Mouse (Mus musculus) neural tube, embryonic 15.5 days (tissue): ENCODE results near the gene Gm20388. TPM values are rescaled to one million over a fixed set of nuclear protein-coding genes. Genes with fewer than 3 reads are reported as not detected.

ENCODE experiments used
- ATAC-seq: fragments of 200-750 bp; cut with Nextera tagmentation; 2 replicates; pipeline ENCODE4 v1.8.0; 2017; ENCODE audit warnings: mild to moderate bottlenecking, moderate TSS enrichment, moderate library complexity; ENCODE audit not compliant: low FRiP score
- H3K27ac ChIP-seq: fragments of 300-500 bp; sonication (generic); replicated peaks from 2 replicates; pipeline ENCODE4 v1.5.1; 2015; ENCODE audit warnings: mild to moderate bottlenecking, inconsistent platforms
- H3K27me3 ChIP-seq: fragments of 300-500 bp; sonication (generic); replicated peaks from 2 replicates; pipeline ENCODE4 v1.6.1; 2015; ENCODE audit warnings: inconsistent platforms
- H3K36me3 ChIP-seq: fragments of 300-500 bp; sonication (generic); 2 replicates; pipeline ENCODE4 v1.6.1; 2015; ENCODE audit warnings: inconsistent platforms
- H3K4me1 ChIP-seq: fragments of 300-500 bp; sonication (generic); 2 replicates; pipeline ENCODE4 v1.6.1; 2015; ENCODE audit warnings: inconsistent platforms
- H3K4me2 ChIP-seq: fragments of 300-500 bp; sonication (generic); 2 replicates; pipeline ENCODE4 v1.6.1; 2015; ENCODE audit warnings: inconsistent platforms, mild to moderate bottlenecking, moderate library complexity
- H3K4me3 ChIP-seq: fragments of 300-500 bp; sonication (generic); replicated peaks from 2 replicates; pipeline ENCODE4 v1.5.1; 2015; ENCODE audit warnings: mild to moderate bottlenecking, inconsistent platforms
- H3K9ac ChIP-seq: fragments of 300-500 bp; sonication (generic); replicated peaks from 2 replicates; pipeline ENCODE4 v1.6.1; 2015; ENCODE audit warnings: mild to moderate bottlenecking, inconsistent platforms
- H3K9me3 ChIP-seq: fragments of 300-500 bp; sonication (generic); replicated peaks from 2 replicates; pipeline ENCODE4 v1.6.1; 2016; ENCODE audit warnings: inconsistent platforms
- WGBS: fragments of 180-500 bp; shearing (Covaris S2); methylation state at CpG from one replicate; pipeline ENCODE4 v1.1.7; 2015; ENCODE audit warnings: mixed read lengths; 5-methylcytosine and 5-hydroxymethylcytosine counted together
- polyA plus RNA-seq: library from polyadenylated mRNA; unstranded; fragments of >200 nt; fragmentation: Nextera tagmentation; extraction: Ambion mirVana; gene quantifications from 2 replicates; pipeline ENCODE4 v1.2.1, GENCODE M21; 2015

Gm20388 gene
- polyA plus RNA-seq, 1 experiment from 2014 or later, result not detected

DNA sequence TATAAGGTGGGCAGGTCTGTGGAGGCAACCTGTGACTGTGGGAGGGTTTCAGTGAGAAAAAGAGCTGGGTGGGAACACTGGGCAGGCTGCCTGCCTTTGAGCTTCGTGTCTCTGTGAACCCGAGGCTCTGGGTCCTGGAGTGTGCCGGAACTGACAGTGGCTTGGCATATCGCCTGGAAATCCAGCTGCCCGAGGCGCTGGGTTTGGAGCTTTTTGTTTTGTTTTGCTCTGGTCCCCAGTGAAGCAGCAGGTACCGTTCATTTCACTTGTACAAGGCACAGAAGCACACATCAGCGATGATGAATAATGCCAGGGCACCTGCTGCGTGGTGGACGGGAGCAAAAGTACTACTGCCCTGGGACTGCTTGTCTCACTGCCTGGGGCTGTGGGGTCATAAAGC lies 4346.7 kb downstream of the Gm20388 start:
- H3K4me3 ChIP-seq, result no peak overlapping the region
- no peaks in the 10 kb centered on the region for H3K27me3 ChIP-seq
- 22% methylated on average over 10 of the region's 10 CpGs for WGBS
- H3K4me1 ChIP-seq, result peaks cover 69% of the 10 kb centered on the region
- peak; percentile 66 for ATAC-seq
- H3K9ac ChIP-seq, result no peak overlapping the region
- no peaks in the 10 kb centered on the region for H3K36me3 ChIP-seq
- peak overlapping the region; percentile 74 for H3K27ac ChIP-seq
- no peak overlapping the region for H3K4me2 ChIP-seq
- no peaks in the 10 kb centered on the region for H3K9me3 ChIP-seq

DNA sequence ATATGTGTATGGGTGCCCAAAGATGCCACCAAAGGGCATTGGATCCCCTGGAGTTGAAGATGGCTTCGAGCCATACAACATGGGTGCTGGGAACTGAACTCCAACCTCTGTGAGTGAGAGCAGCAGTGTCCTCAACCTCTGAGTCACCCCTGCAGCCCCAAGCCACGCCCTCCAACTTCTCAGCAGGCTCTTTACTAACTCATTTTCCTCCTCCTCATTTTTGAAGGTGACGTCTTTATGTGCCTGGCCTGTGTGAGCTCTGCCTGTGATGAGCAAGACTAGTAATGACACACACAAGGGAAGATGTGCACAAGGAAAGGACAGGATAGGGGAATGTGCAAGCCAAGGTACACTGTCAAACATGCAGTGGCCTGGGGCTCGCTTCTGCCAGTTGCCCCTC lies 4348.5 kb downstream of the Gm20388 start:
- Histone ChIP-seq H3K27me3 (no peaks in the 10 kb centered on the region), H3K9ac (no peak overlapping the region), H3K4me3 (no peak overlapping the region), H3K4me1 (peaks cover 74% of the 10 kb centered on the region), H3K27ac (no peak overlapping the region), H3K4me2 (no peak overlapping the region), H3K36me3 (no peaks in the 10 kb centered on the region), H3K9me3 (no peaks in the 10 kb centered on the region)
- WGBS, result 91% methylated on average over 4 of the region's 4 CpGs
- ATAC-seq, result no peak

DNA sequence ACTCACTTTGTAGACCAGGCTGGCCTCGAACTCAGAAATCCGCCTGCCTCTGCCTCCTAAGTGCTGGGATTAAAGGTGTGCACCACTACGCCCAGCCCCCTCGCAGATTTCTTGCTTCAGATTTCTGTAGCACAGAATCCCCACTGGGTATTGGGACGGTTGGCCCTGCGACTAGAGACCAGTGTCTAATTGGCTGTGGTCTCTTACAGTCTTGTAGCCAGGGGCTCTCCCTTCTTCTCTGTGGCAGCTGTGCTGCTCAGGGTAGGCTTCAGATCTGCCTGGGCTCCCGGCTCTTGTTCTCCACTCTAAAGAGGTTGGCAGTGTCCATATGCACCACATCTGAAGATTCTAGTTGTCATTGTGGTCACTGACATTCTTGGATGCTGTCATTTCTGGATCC lies 4349.3 kb downstream of the Gm20388 start:
- no peak overlapping the region for H3K27ac ChIP-seq
- H3K36me3 ChIP-seq, result no peaks in the 10 kb centered on the region
- H3K4me1 ChIP-seq, result peaks cover 82% of the 10 kb centered on the region
- H3K4me2 ChIP-seq, result no peak overlapping the region
- no peak overlapping the region for H3K9ac ChIP-seq
- H3K4me3 ChIP-seq, result no peak overlapping the region
- 66% methylated on average over 7 of the region's 7 CpGs for WGBS
- no peak for ATAC-seq
- no peaks in the 10 kb centered on the region for H3K27me3 ChIP-seq
- no peaks in the 10 kb centered on the region for H3K9me3 ChIP-seq

DNA sequence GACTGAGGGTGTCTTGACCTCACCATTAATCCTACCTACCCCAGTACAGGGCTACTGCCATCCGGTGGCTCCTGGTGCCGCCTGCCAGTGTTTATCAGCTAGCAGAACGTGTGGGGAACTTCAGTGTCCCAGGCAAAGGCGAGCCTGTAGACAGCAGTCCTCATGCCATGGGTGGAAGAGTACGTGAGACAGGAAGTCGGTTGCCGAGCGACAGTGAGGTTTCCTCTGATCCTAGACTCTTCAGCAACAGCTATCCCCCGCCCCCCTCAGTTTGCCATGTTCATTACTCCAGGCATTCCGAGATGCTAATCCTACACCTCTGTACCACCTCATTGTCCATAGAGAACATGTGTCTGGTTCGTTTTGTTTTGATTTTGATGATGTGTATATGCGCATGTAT lies 4349.7 kb downstream of the Gm20388 start:
- Histone ChIP-seq H3K27me3 (no peaks in the 10 kb centered on the region), H3K4me1 (peaks cover 86% of the 10 kb centered on the region), H3K9me3 (no peaks in the 10 kb centered on the region), H3K27ac (no peak overlapping the region), H3K4me3 (no peak overlapping the region), H3K36me3 (no peaks in the 10 kb centered on the region), H3K9ac (no peak overlapping the region), H3K4me2 (no peak overlapping the region)
- ATAC-seq, result no peak
- 73% methylated on average over 12 of the region's 12 CpGs for WGBS

DNA sequence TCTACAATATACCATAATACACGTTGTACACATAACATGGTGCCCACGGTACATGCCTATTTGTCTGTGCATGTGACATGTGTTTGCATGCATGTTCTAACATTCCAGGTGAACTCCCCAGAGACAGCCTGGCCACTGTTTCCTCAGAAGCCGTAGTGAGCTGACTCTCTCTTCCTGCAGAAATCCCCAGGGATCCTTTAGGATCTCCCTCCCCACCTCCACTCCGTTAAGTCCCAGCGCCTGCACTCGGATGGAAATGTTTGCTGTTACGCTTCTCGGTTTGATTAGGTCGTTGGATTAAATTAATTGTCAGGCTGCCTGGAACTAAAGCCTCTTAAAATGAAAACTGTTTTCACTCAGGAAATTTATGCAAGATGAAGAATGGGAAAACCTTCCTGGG lies 4352.4 kb downstream of the Gm20388 start:
- H3K27ac ChIP-seq, result peak overlapping the region; percentile 79
- H3K36me3 ChIP-seq, result no peaks in the 10 kb centered on the region
- H3K4me1 ChIP-seq, result peaks cover 70% of the 10 kb centered on the region
- ATAC-seq, result peak; percentile 17; the same call in 1 of the 2 replicates
- H3K27me3 ChIP-seq, result no peaks in the 10 kb centered on the region
- no peaks in the 10 kb centered on the region for H3K9me3 ChIP-seq
- H3K4me3 ChIP-seq, result no peak overlapping the region
- no peak overlapping the region for H3K4me2 ChIP-seq
- 32% methylated on average over 9 of the region's 9 CpGs for WGBS
- H3K9ac ChIP-seq, result no peak overlapping the region; the same call in 1 of the 2 replicates

DNA sequence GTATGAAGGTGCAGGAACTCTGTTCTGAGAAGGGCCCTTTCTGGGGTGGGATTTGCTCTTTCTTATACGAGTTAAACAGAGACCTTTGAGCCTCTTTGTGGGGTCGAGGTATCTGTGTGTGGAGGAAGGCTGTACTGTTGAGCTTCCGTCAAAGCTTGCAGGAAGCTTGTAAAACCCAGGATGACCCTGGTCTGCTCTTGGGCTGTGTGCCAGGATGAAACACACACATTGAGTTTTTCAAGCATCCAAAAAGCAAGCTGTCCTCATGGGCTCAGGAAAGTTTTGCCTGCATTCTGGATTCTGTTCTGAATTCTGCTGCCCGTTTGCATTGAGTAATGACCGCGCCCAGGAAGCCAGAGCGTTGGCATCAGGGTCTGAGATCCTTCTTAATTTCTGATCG lies 4353.4 kb downstream of the Gm20388 start:
- no peak for ATAC-seq
- 81% methylated on average over 8 of the region's 8 CpGs for WGBS
- H3K9me3 ChIP-seq, result no peaks in the 10 kb centered on the region
- no peak overlapping the region for H3K4me3 ChIP-seq
- no peak overlapping the region for H3K4me2 ChIP-seq
- no peak overlapping the region for H3K9ac ChIP-seq
- peaks cover 67% of the 10 kb centered on the region for H3K4me1 ChIP-seq
- H3K27ac ChIP-seq, result peak overlapping the region; percentile 79
- no peaks in the 10 kb centered on the region for H3K36me3 ChIP-seq
- H3K27me3 ChIP-seq, result no peaks in the 10 kb centered on the region

DNA sequence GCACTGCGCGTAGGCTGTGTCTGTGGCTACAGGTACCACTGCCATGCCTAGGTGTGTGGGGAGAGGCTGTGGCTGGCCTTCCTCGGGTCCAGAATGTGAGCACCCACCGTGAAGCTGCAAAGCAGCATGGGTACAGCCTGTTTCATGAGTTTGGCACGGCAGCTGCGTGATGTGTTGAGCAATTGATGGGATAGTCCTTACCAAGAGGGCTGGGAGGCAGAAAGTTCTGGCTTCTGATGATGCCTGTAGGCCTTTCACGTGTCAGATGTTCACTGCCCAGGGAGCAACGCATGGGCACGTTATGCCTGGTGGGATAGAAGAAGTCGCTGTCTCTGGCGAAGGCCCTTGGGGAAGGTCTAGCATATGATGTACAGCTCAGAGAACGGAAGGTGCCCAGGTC lies 4354.0 kb downstream of the Gm20388 start:
- no peak overlapping the region for H3K4me3 ChIP-seq
- no peak overlapping the region for H3K4me2 ChIP-seq
- peak overlapping the region; percentile 79; the same call in 1 of the 2 replicates for H3K27ac ChIP-seq
- peaks cover 68% of the 10 kb centered on the region for H3K4me1 ChIP-seq
- no peaks in the 10 kb centered on the region for H3K27me3 ChIP-seq
- no peaks in the 10 kb centered on the region for H3K36me3 ChIP-seq
- 75% methylated on average over 12 of the region's 12 CpGs for WGBS
- ATAC-seq, result 0 out of 2 replicates have a peak, but pooled peaks have one; percentile 27
- no peak overlapping the region for H3K9ac ChIP-seq
- H3K9me3 ChIP-seq, result no peaks in the 10 kb centered on the region

DNA sequence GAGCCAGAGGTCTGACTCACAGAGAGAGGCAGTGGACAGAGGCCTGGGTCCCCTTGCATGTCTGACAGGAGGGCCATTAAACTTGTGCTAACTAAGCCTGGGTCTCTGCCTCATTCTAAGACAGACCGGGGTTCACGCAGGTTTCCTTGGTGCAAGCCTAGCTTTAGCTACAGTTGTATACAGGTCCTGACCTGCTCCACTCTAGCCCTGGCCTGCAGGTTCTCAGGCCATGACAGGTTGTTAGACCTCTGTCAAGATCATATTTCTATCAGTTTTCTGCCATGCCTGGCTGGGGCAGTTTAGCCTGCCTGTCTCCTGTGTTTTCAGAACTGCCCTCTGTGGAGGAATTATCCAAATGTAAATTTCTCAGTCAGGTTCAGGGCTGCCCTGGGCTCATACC lies 4354.5 kb downstream of the Gm20388 start:
- Histone ChIP-seq H3K36me3 (no peaks in the 10 kb centered on the region), H3K4me1 (peaks cover 70% of the 10 kb centered on the region), H3K9ac (no peak overlapping the region), H3K4me3 (no peak overlapping the region), H3K27me3 (no peaks in the 10 kb centered on the region), H3K4me2 (no peak overlapping the region), H3K27ac (no peak overlapping the region), H3K9me3 (no peaks in the 10 kb centered on the region)
- ATAC-seq, result no peak
- WGBS, result 80% methylated on average over 2 of the region's 2 CpGs

DNA sequence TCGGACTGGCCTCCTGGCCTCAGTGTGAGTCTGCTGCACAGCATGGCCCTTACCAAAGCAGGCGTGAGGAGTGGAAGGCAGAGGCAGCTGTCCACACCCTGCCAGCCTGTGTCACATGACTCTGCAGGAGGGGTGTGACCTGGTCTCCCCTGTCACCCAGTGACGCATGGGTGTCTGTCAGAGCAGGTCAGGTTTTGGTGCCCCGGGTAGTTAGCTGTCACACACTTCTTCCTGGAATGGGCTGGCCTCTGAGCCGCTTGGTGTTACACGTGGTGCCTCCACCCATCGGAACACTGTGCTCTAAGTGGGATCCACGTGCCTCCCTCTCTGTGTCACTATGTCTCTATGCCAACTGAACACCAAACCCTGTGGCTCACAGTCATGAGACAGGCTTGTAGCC lies 4355.2 kb downstream of the Gm20388 start:
- 80% methylated on average over 8 of the region's 8 CpGs for WGBS
- no peak overlapping the region for H3K4me2 ChIP-seq
- ATAC-seq, result no peak
- no peak overlapping the region for H3K27ac ChIP-seq
- no peaks in the 10 kb centered on the region for H3K27me3 ChIP-seq
- no peaks in the 10 kb centered on the region for H3K9me3 ChIP-seq
- H3K4me3 ChIP-seq, result no peak overlapping the region
- no peak overlapping the region for H3K9ac ChIP-seq
- H3K36me3 ChIP-seq, result no peaks in the 10 kb centered on the region
- H3K4me1 ChIP-seq, result peaks cover 71% of the 10 kb centered on the region

DNA sequence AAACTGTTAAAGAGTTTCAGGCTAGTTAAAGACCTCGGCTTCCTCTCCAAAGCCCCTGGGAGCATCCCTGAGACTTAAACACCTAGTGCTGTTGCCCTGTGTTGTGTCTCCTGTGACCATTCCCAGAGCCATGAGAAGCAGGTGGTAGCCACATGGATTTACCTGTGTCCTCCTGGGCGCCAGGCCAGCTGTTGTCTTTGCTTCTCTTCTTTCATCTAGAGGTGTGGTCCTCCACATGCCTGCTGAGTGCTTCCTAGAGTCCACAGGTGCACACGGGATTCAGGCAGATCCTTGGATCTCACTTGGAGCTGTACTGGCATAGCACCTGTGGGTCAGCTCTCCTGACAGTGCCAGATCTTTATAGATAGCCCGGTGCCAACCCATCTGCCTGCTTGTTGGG lies 4356.6 kb downstream of the Gm20388 start:
- no peak overlapping the region for H3K4me2 ChIP-seq
- H3K27ac ChIP-seq, result no peak overlapping the region
- peaks cover 65% of the 10 kb centered on the region for H3K4me1 ChIP-seq
- no peaks in the 10 kb centered on the region for H3K9me3 ChIP-seq
- no peak overlapping the region for H3K4me3 ChIP-seq
- H3K36me3 ChIP-seq, result no peaks in the 10 kb centered on the region
- WGBS, result 92% methylated on average over 4 of the region's 4 CpGs
- no peak for ATAC-seq
- no peaks in the 10 kb centered on the region for H3K27me3 ChIP-seq
- no peak overlapping the region for H3K9ac ChIP-seq

DNA sequence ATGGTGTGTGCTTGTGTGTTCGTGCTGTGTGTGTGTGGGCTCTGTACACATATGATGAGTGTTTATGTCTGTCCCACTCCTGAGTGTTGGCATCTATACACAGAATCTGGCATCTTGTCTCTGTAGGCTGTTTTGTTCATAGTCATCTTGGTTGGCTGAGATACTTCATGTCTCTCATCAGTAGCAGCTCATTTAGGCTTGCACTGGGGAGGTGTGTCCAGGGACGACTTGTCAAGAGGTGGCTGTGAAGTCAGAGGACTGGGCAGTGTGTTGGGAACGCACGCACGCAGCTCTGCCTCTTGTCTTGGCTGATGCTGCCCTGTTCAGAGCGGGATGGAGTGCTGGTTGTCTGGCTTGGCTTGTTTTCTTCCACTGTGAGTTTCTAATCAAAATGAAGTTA lies 4359.9 kb downstream of the Gm20388 start:
- Histone ChIP-seq H3K9me3 (no peaks in the 10 kb centered on the region), H3K27ac (peak overlapping the region; percentile 63), H3K4me3 (no peak overlapping the region), H3K36me3 (no peaks in the 10 kb centered on the region), H3K9ac (no peak overlapping the region), H3K27me3 (no peaks in the 10 kb centered on the region), H3K4me2 (no peak overlapping the region), H3K4me1 (peaks cover 61% of the 10 kb centered on the region)
- no peak for ATAC-seq
- 77% methylated on average over 6 of the region's 6 CpGs for WGBS

DNA sequence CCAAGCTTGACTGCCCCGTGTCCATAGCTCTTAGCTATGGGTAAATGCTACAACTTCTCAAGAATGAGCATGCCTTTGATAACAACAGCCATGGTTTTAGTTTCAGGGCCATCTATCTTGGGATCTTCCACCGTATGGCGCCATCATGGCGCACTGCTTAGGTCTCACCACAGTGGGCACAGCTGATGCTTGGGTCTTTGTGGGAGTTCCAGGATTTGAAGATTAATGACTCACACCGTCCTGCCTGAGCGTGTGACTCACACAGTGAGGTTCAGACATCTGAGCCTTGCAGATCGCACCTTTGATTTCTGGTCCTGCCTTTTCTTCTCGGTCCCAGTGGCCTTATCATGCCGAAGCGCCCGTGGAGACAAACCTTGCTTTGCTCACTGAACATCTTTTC lies 4360.3 kb downstream of the Gm20388 start:
- peak overlapping the region; percentile 63 for H3K27ac ChIP-seq

DNA sequence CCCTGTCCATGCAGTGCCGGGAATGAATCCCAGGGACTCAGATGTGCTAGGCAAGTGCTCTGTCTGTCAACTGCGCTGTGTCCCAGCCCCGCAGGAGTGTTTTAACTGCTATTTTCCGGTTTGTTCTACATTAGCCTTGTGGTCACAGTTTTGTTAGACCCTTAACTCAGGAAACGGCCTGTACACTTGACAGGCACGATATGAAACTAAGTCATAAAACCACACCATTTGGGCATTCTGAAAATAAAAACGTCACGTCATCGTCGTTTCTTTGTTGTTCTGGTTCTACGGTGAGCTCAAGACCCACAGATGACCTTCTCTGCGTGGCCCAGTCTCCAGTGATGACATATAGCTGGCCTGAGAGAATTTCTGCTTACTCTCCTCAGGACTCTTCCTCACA lies 4360.9 kb downstream of the Gm20388 start:
- H3K27me3 ChIP-seq, result no peaks in the 10 kb centered on the region
- H3K4me3 ChIP-seq, result no peak overlapping the region
- no peaks in the 10 kb centered on the region for H3K36me3 ChIP-seq
- H3K4me1 ChIP-seq, result peaks cover 56% of the 10 kb centered on the region
- H3K9ac ChIP-seq, result no peak overlapping the region
- no peaks in the 10 kb centered on the region for H3K9me3 ChIP-seq
- no peak overlapping the region for H3K27ac ChIP-seq
- ATAC-seq, result no peak
- no peak overlapping the region for H3K4me2 ChIP-seq
- 80% methylated on average over 12 of the region's 12 CpGs for WGBS

More for the DNA sequence above, 4360.3 kb downstream of the Gm20388 start:
- no peaks in the 10 kb centered on the region for H3K9me3 ChIP-seq
- H3K9ac ChIP-seq, result no peak overlapping the region
- H3K36me3 ChIP-seq, result no peaks in the 10 kb centered on the region
- H3K4me3 ChIP-seq, result no peak overlapping the region
- no peak for ATAC-seq
- H3K4me2 ChIP-seq, result no peak overlapping the region
- H3K4me1 ChIP-seq, result peaks cover 60% of the 10 kb centered on the region
- no peaks in the 10 kb centered on the region for H3K27me3 ChIP-seq
- whole genome bisulfite sequencing, result 72% methylated on average over 11 of the region's 11 CpGs
